Mouse (Mus musculus): ENCODE measurements at regions not wholly inside any gene's neighbourhood (a gene's known extent, or its start where the extent isn't known, plus 50 kb on each side); places are given as distances from the start of the nearest gene placed in this dataset.

DNA sequence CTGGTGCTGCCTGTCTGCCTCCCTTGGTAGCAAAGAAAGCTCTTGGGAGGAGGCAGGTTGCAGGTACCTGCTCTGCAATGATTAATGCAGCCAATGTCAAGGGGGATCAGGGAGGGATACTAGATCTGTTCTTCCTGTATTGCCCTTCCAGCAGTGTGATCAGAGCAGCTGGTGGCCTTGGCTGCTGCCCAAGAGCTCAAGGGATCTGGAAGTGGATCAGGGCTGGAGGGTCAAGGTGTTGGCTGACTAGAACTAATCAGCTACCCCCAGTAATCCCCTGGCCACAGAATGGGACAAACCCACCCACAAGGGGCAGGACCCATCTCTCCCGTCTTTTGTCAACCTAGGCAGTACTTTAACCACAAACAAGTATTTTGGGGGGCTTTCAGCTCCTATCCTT, 211.8 kb upstream of the Atp6ap2 start:
- Histone ChIP-seq H3K27ac (ENCODE audit: low read length) (no peak overlapping the region), H3K4me2 (ENCODE audit: low read depth, low read length) (no peak overlapping the region), H3K9ac (ENCODE audit: low read length) (no peak overlapping the region), H3K4me3 (ENCODE audit: low read length) (no peak overlapping the region), H3K36me3 (ENCODE audit: control insufficient read depth, insufficient read depth, low read length) (no peaks in the 10 kb centered on the region), H3K4me1 (replicated peaks; ENCODE audit: control insufficient read depth, insufficient read depth, low read length) (0 out of 2 replicates have a peak, but pooled peaks cover 2% of the 10 kb centered on the region), H3K9me3 (ENCODE audit: control insufficient read depth, low read length) (no peaks in the 10 kb centered on the region), H3K27me3 (ENCODE audit: control insufficient read depth, insufficient read depth, low read depth, low read length) (no peaks in the 10 kb centered on the region; the same call in 1 of the 2 replicates)
- ATAC-seq (ENCODE audit: low read depth) = no peak
- 47% methylated on average over 1 of the region's 1 CpGs for WGBS

GRCm38 (mm10) chrX:12376238-12376980, 211.2 kb upstream of the Atp6ap2 start:
- Histone ChIP-seq H3K36me3 (ENCODE audit: control insufficient read depth, insufficient read depth, low read length) (no peaks in the 10 kb centered on the region), H3K9ac (ENCODE audit: low read length) (no peak overlapping the region), H3K4me3 (ENCODE audit: low read length) (no peak overlapping the region), H3K4me1 (replicated peaks; ENCODE audit: control insufficient read depth, insufficient read depth, low read length) (0 out of 2 replicates have a peak, but pooled peaks cover 2% of the 10 kb centered on the region), H3K9me3 (ENCODE audit: control insufficient read depth, low read length) (no peaks in the 10 kb centered on the region), H3K4me2 (ENCODE audit: low read depth, low read length) (no peak overlapping the region), H3K27ac (ENCODE audit: low read length) (no peak overlapping the region), H3K27me3 (ENCODE audit: control insufficient read depth, insufficient read depth, low read depth, low read length) (no peaks in the 10 kb centered on the region; the same call in 1 of the 2 replicates)
- ATAC-seq (ENCODE audit: low read depth) = no peak
- WGBS = 44% methylated on average over 6 of the region's 6 CpGs

DNA sequence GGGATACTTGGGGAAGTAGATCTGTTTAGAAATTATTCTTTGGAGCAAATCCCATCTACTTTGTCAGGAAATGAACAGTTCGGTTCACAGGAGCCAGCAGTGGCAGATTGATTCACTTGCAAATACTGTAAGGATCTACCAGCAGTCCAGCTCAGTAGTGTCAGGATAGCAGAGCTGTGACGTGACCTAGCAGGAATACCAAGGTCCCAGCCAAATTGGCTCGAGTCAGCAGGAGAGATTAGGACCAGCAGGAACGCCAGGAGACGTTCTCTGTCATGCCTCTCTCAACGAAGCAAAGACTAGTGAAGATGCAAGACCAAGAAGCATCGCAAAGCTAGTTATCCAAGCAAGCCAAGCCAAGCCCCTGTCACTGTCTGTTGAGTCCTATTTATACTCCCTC, 210.2 kb upstream of the Atp6ap2 start:
- no peak for ATAC-seq (ENCODE audit: low read depth)
- 0 out of 2 replicates have a peak, but pooled peaks cover 2% of the 10 kb centered on the region for H3K4me1 ChIP-seq (replicated peaks; ENCODE audit: control insufficient read depth, insufficient read depth, low read length)
- WGBS = 60% methylated on average over 7 of the region's 7 CpGs
- no peak overlapping the region for H3K4me3 ChIP-seq (ENCODE audit: low read length)
- no peak overlapping the region for H3K9ac ChIP-seq (ENCODE audit: low read length)
- no peaks in the 10 kb centered on the region for H3K9me3 ChIP-seq (ENCODE audit: control insufficient read depth, low read length)
- no peak overlapping the region for H3K4me2 ChIP-seq (ENCODE audit: low read depth, low read length)
- H3K36me3 ChIP-seq (ENCODE audit: control insufficient read depth, insufficient read depth, low read length) = no peaks in the 10 kb centered on the region
- H3K27me3 ChIP-seq (ENCODE audit: control insufficient read depth, insufficient read depth, low read depth, low read length) = no peaks in the 10 kb centered on the region; the same call in 1 of the 2 replicates
- H3K27ac ChIP-seq (ENCODE audit: low read length) = no peak overlapping the region

DNA sequence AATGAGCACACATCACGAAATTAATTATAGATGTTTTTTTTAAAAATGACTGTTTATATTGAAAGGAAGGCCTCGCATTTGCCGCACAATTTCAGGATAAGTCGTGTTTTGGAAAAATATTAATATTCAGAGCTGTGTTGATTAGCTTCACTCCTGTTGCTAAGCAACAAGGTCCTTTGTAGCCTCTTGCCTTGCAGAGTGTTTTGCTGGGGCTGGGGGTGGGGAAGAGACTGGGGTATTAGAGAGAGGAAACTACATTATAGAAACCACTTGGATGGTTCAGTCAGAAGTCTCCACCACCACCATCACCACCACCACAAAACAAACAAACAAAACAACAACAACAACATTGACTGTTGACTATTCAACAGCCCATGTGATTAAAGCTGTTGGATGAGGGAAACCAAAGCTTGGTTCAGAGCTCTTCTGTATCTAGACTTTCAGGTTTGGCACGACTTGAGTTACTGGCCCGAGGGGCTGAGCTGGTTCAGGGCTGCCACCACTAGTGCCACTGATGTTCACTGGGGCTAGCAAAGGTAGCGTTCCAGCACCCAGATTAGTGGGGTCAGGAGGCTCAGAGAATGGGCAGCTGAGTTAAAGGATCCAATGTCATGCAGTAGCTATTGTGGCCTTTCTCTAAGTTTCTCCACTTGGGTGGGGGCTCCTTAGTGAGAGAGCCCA, 195.3 kb upstream of the Atp6ap2 start:
- no peak overlapping the region for H3K9ac ChIP-seq (ENCODE audit: low read length)
- WGBS = 71% methylated on average over 7 of the region's 7 CpGs
- no peak overlapping the region for H3K4me2 ChIP-seq (ENCODE audit: low read depth, low read length)
- H3K4me3 ChIP-seq (ENCODE audit: low read length) = no peak overlapping the region
- H3K9me3 ChIP-seq (ENCODE audit: control insufficient read depth, low read length) = no peaks in the 10 kb centered on the region
- no peaks in the 10 kb centered on the region for H3K27me3 ChIP-seq (ENCODE audit: control insufficient read depth, insufficient read depth, low read depth, low read length)
- no peaks in the 10 kb centered on the region for H3K36me3 ChIP-seq (ENCODE audit: control insufficient read depth, insufficient read depth, low read length)
- no peak for ATAC-seq (ENCODE audit: low read depth)
- no peaks in the 10 kb centered on the region for H3K4me1 ChIP-seq (replicated peaks; ENCODE audit: control insufficient read depth, insufficient read depth, low read length)
- no peak overlapping the region for H3K27ac ChIP-seq (ENCODE audit: low read length)

GRCm38 (mm10) chrX:12409319-12409718, 178.3 kb upstream of the Atp6ap2 start:
- Histone ChIP-seq H3K4me2 (ENCODE audit: low read depth, low read length) (no peak overlapping the region), H3K4me1 (replicated peaks; ENCODE audit: control insufficient read depth, insufficient read depth, low read length) (no peaks in the 10 kb centered on the region), H3K36me3 (ENCODE audit: control insufficient read depth, insufficient read depth, low read length) (no peaks in the 10 kb centered on the region), H3K9ac (ENCODE audit: low read length) (no peak overlapping the region), H3K9me3 (ENCODE audit: control insufficient read depth, low read length) (no peaks in the 10 kb centered on the region), H3K27me3 (ENCODE audit: control insufficient read depth, insufficient read depth, low read depth, low read length) (no peaks in the 10 kb centered on the region), H3K4me3 (ENCODE audit: low read length) (no peak overlapping the region), H3K27ac (ENCODE audit: low read length) (no peak overlapping the region)
- ATAC-seq (ENCODE audit: low read depth) = no peak
- WGBS = 42% methylated on average over 3 of the region's 3 CpGs

GRCm38 (mm10) chrX:12425566-12425965, 162.0 kb upstream of the Atp6ap2 start:
- WGBS = 80% methylated on average over 6 of the region's 6 CpGs
- Histone ChIP-seq H3K9ac (ENCODE audit: low read length) (no peak overlapping the region), H3K4me1 (replicated peaks; ENCODE audit: control insufficient read depth, insufficient read depth, low read length) (no peaks in the 10 kb centered on the region), H3K27me3 (ENCODE audit: control insufficient read depth, insufficient read depth, low read depth, low read length) (no peaks in the 10 kb centered on the region), H3K9me3 (ENCODE audit: control insufficient read depth, low read length) (no peaks in the 10 kb centered on the region), H3K4me3 (ENCODE audit: low read length) (no peak overlapping the region), H3K4me2 (ENCODE audit: low read depth, low read length) (no peak overlapping the region), H3K36me3 (ENCODE audit: control insufficient read depth, insufficient read depth, low read length) (no peaks in the 10 kb centered on the region), H3K27ac (ENCODE audit: low read length) (no peak overlapping the region)
- no peak for ATAC-seq (ENCODE audit: low read depth)

DNA sequence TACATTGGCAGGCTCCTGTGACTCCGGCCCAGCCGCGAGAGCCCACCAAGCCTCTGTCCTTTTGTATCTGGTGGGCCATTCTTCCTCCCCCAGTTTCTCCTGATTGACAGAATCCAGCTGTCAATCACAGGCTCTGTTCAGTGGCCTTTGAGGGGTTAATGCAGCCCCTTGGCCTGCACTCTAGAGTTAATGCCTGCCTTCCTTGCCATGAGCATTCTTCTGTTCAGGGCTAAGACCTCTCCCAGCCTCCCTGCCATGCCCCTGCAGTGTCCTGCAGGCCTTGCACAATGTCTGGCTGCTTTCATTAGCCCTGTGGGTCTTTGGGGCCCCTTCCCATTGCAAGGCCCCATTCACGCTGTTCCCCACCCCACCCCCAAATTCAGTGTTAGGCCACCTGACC, 160.9 kb upstream of the Atp6ap2 start:
- Histone ChIP-seq H3K27ac (ENCODE audit: low read length) (no peak overlapping the region), H3K4me1 (replicated peaks; ENCODE audit: control insufficient read depth, insufficient read depth, low read length) (no peaks in the 10 kb centered on the region), H3K27me3 (ENCODE audit: control insufficient read depth, insufficient read depth, low read depth, low read length) (no peaks in the 10 kb centered on the region), H3K4me3 (ENCODE audit: low read length) (no peak overlapping the region), H3K9me3 (ENCODE audit: control insufficient read depth, low read length) (no peaks in the 10 kb centered on the region), H3K36me3 (ENCODE audit: control insufficient read depth, insufficient read depth, low read length) (no peaks in the 10 kb centered on the region), H3K9ac (ENCODE audit: low read length) (no peak overlapping the region), H3K4me2 (ENCODE audit: low read depth, low read length) (no peak overlapping the region)
- 66% methylated on average over 4 of the region's 4 CpGs for WGBS
- no peak for ATAC-seq (ENCODE audit: low read depth)

GRCm38 (mm10) chrX:12432289-12432688, 155.3 kb upstream of the Atp6ap2 start:
- ATAC-seq (ENCODE audit: low read depth) = no peak

GRCm38 (mm10) chrX:12435656-12436055, 151.9 kb upstream of the Atp6ap2 start:
- ATAC-seq (ENCODE audit: low read depth) = no peak
- H3K4me2 ChIP-seq (ENCODE audit: low read depth, low read length) = no peak overlapping the region

More at GRCm38 (mm10) chrX:12432289-12432688, 155.3 kb upstream of the Atp6ap2 start:
- H3K9ac ChIP-seq (ENCODE audit: low read length) = no peak overlapping the region
- H3K9me3 ChIP-seq (ENCODE audit: control insufficient read depth, low read length) = no peaks in the 10 kb centered on the region
- H3K27ac ChIP-seq (ENCODE audit: low read length) = no peak overlapping the region
- no peaks in the 10 kb centered on the region for H3K36me3 ChIP-seq (ENCODE audit: control insufficient read depth, insufficient read depth, low read length)
- no peaks in the 10 kb centered on the region for H3K27me3 ChIP-seq (ENCODE audit: control insufficient read depth, insufficient read depth, low read depth, low read length)
- no peak overlapping the region for H3K4me3 ChIP-seq (ENCODE audit: low read length)
- 85% methylated on average over 2 of the region's 2 CpGs for WGBS
- H3K4me2 ChIP-seq (ENCODE audit: low read depth, low read length) = no peak overlapping the region
- no peaks in the 10 kb centered on the region for H3K4me1 ChIP-seq (replicated peaks; ENCODE audit: control insufficient read depth, insufficient read depth, low read length)

More at GRCm38 (mm10) chrX:12435656-12436055, 151.9 kb upstream of the Atp6ap2 start:
- 59% methylated on average over 8 of the region's 8 CpGs for WGBS
- H3K4me1 ChIP-seq (replicated peaks; ENCODE audit: control insufficient read depth, insufficient read depth, low read length) = no peaks in the 10 kb centered on the region
- H3K36me3 ChIP-seq (ENCODE audit: control insufficient read depth, insufficient read depth, low read length) = no peaks in the 10 kb centered on the region
- no peaks in the 10 kb centered on the region for H3K9me3 ChIP-seq (ENCODE audit: control insufficient read depth, low read length)
- H3K27ac ChIP-seq (ENCODE audit: low read length) = no peak overlapping the region
- no peaks in the 10 kb centered on the region for H3K27me3 ChIP-seq (ENCODE audit: control insufficient read depth, insufficient read depth, low read depth, low read length)
- H3K9ac ChIP-seq (ENCODE audit: low read length) = no peak overlapping the region
- no peak overlapping the region for H3K4me3 ChIP-seq (ENCODE audit: low read length)

Measured in lung, embryonic 16.5 days (tissue).